Mouse (Mus musculus) CH12.LX (cell line): ENCODE measurements around the gene Nap1l4. TPM values are rescaled to one million over a fixed set of nuclear protein-coding genes. Genes with fewer than 3 reads are reported as not detected.

Source experiments
- DNase-seq: peaks from one replicate; pipeline ENCODE4 v3.0.0-alpha.2; 2013; ENCODE audit errors: extremely low read depth
- H3K27ac ChIP-seq: 2 replicates; pipeline ENCODE4 v1.5.1; 2012; ENCODE audit warnings: low read depth, mild to moderate bottlenecking, control low read depth, moderate library complexity; ENCODE audit not compliant: insufficient read depth
- H3K27me3 ChIP-seq: replicated peaks from 2 replicates; pipeline ENCODE3; 2012; ENCODE audit warnings: inconsistent platforms
- H3K36me3 ChIP-seq, 2 experiments: replicated peaks in 1 of 2; 2 replicates each; pipeline versions ENCODE3 to v1.6.1; 2012; ENCODE audit warnings: inconsistent platforms in 1 of 2, low read length in 1 of 2, mild to moderate bottlenecking in 1 of 2, mixed read lengths in 1 of 2, moderate library complexity in 1 of 2; ENCODE audit not compliant: control insufficient read depth in 1 of 2, insufficient read depth in 1 of 2
- H3K4me1 ChIP-seq, 2 experiments: 2 replicates each; pipeline ENCODE4 v1.6.1; 2012; ENCODE audit warnings: inconsistent platforms in 1 of 2, moderate library complexity in 1 of 2; ENCODE audit not compliant: insufficient read depth in 2 of 2, control insufficient read depth in 1 of 2
- H3K4me2 ChIP-seq: 2 replicates; pipeline ENCODE4 v1.6.1; 2012; ENCODE audit warnings: low read depth, mild to moderate bottlenecking, control low read depth; ENCODE audit not compliant: poor library complexity, insufficient read depth, severe bottlenecking
- H3K4me3 ChIP-seq, 3 experiments: fragments of 150-350 bp in 1 of 3; sonication (generic) in 1 of 3; replicated peaks in 1 of 3; 2 replicates each; pipeline versions ENCODE3 to v1.5.1; 2011 to 2012; ENCODE audit warnings: low read depth in 2 of 3, low read length in 2 of 3, mild to moderate bottlenecking in 2 of 3, moderate library complexity in 2 of 3, control low read depth in 1 of 3, improper control_type of control experiment in 1 of 3, inconsistent platforms in 1 of 3, mixed read lengths in 1 of 3; ENCODE audit not compliant: poor library complexity in 1 of 3
- H3K79me2 ChIP-seq: replicated peaks from 2 replicates; pipeline ENCODE4 v1.6.1; 2012; ENCODE audit warnings: mild to moderate bottlenecking, moderate library complexity; ENCODE audit not compliant: control insufficient read depth, poor library complexity, insufficient read depth, severe bottlenecking; ENCODE audit errors: extremely low read depth
- H3K9ac ChIP-seq: 2 replicates; pipeline ENCODE4 v1.6.1; 2012; ENCODE audit warnings: low read depth, mild to moderate bottlenecking, control low read depth, moderate library complexity; ENCODE audit not compliant: insufficient read depth
- H3K9me3 ChIP-seq: replicated peaks from 2 replicates; pipeline ENCODE3; 2012; ENCODE audit warnings: low read length, inconsistent platforms, mixed read lengths
- E2F4 ChIP-seq: IDR thresholded peaks from 2 replicates; pipeline ENCODE4 v1.6.1; 2011; ENCODE audit warnings: low read depth, low read length, improper control_type of control experiment; ENCODE audit not compliant: insufficient replicate concordance
- ELF1 ChIP-seq: IDR thresholded peaks from 2 replicates; pipeline ENCODE4 v1.6.1; 2014; ENCODE audit warnings: low read depth, mild to moderate bottlenecking, inconsistent platforms, low read length, improper control_type of control experiment
- EP300 ChIP-seq: IDR thresholded peaks from 2 replicates; pipeline ENCODE4 v1.6.1; 2011; ENCODE audit warnings: low read length, improper control_type of control experiment
- ETS1 ChIP-seq: conservative IDR thresholded peaks from 2 replicates; pipeline ENCODE4 v1.6.1; 2012; ENCODE audit warnings: low read depth, mild to moderate bottlenecking, inconsistent platforms, low read length, improper control_type of control experiment, moderate library complexity
- IRF4 ChIP-seq: IDR thresholded peaks from 2 replicates; pipeline ENCODE4 v1.6.1; 2014; ENCODE audit warnings: low read depth, mild to moderate bottlenecking, inconsistent platforms, low read length, improper control_type of control experiment
- JUN ChIP-seq: IDR thresholded peaks from 2 replicates; pipeline ENCODE4 v1.6.1; 2011; ENCODE audit warnings: low read depth, mild to moderate bottlenecking, low read length, improper control_type of control experiment, moderate library complexity; ENCODE audit not compliant: insufficient read depth
- JUND ChIP-seq: conservative IDR thresholded peaks from 2 replicates; pipeline ENCODE4 v1.6.1; 2011; ENCODE audit warnings: low read depth, low read length, improper control_type of control experiment
- MAZ ChIP-seq: IDR thresholded peaks from 2 replicates; pipeline ENCODE4 v1.6.1; 2012; ENCODE audit warnings: low read depth, mild to moderate bottlenecking, inconsistent platforms, low read length, improper control_type of control experiment, moderate library complexity
- MXI1 ChIP-seq: IDR thresholded peaks from 2 replicates; pipeline ENCODE4 v1.6.1; 2011; ENCODE audit warnings: mild to moderate bottlenecking, low read depth, low read length, improper control_type of control experiment
- NRF1 ChIP-seq: IDR thresholded peaks from 2 replicates; pipeline ENCODE4 v1.6.1; 2014; ENCODE audit warnings: low read depth, mild to moderate bottlenecking, inconsistent platforms, low read length, improper control_type of control experiment, moderate library complexity
- RAD21 ChIP-seq: IDR thresholded peaks from 2 replicates; pipeline ENCODE4 v1.6.1; 2011; ENCODE audit warnings: low read depth, mild to moderate bottlenecking, low read length, improper control_type of control experiment, moderate library complexity
- SIN3A ChIP-seq: IDR thresholded peaks from 2 replicates; pipeline ENCODE4 v1.6.1; 2012; ENCODE audit warnings: low read length, improper control_type of control experiment, inconsistent platforms
- TCF12 ChIP-seq: IDR thresholded peaks from 2 replicates; pipeline ENCODE4 v1.6.1; 2014; ENCODE audit warnings: low read depth, mild to moderate bottlenecking, inconsistent platforms, low read length, improper control_type of control experiment
- USF2 ChIP-seq: conservative IDR thresholded peaks from 2 replicates; pipeline ENCODE4 v1.6.1; 2011; ENCODE audit warnings: low read depth, low read length, improper control_type of control experiment
- ZC3H11A ChIP-seq: IDR thresholded peaks from 2 replicates; pipeline ENCODE4 v1.6.1; 2012; ENCODE audit warnings: low read depth, mild to moderate bottlenecking, inconsistent platforms, low read length, improper control_type of control experiment
- ZKSCAN1 ChIP-seq: IDR thresholded peaks from 2 replicates; pipeline ENCODE4 v1.6.1; 2012; ENCODE audit warnings: low read depth, inconsistent platforms, low read length, improper control_type of control experiment, borderline replicate concordance
- ZMIZ1 ChIP-seq: IDR thresholded peaks from 2 replicates; pipeline ENCODE4 v1.6.1; 2012; ENCODE audit warnings: low read depth, mild to moderate bottlenecking, inconsistent platforms, low read length, improper control_type of control experiment
- ZNF384 ChIP-seq: IDR thresholded peaks from 2 replicates; pipeline ENCODE4 v1.6.1; 2012; ENCODE audit warnings: low read depth, low read length, improper control_type of control experiment, inconsistent platforms
- dilution Hi-C: fragments of 300-500 bp; cut with MboI; formaldehyde crosslinking; loops from 2 replicates; pipeline ENCODE4 v1.14.3; 2020; ENCODE audit warnings: low sequenced_read_pairs; ENCODE audit not compliant: extremely low pct_unique_long_range_greater_than_20kb, extremely low pct_ligation_motif_present
- in situ Hi-C: fragments of 300-500 bp; cut with MboI; formaldehyde crosslinking; loops from 3 replicates; pipeline ENCODE4 v1.14.3; 2019; ENCODE audit warnings: low sequenced_read_pairs, low pct_ligation_motif_present, low pct_unique_long_range_greater_than_20kb, mixed read lengths
- polyA plus RNA-seq: library from polyadenylated mRNA; unstranded; fragments of >175 nt; gene quantifications from 2 replicates; pipeline ENCODE4 v1.2.1, GENCODE M21; 2012; ENCODE audit warnings: low read depth; ENCODE audit not compliant: insufficient read length
- total RNA-seq, 2 experiments: library from RNA; depleted of rRNA; stranded (reverse); fragments of 300-350 nt in 1 of 2; fragments of >200 nt in 1 of 2; gene quantifications; 2 replicates each; pipeline ENCODE4 v1.2.3; 2012 to 2014

Gene Nap1l4
- total and polyA plus RNA-seq, 3 experiments: 121 to 175 (median 154) TPM

DNA sequence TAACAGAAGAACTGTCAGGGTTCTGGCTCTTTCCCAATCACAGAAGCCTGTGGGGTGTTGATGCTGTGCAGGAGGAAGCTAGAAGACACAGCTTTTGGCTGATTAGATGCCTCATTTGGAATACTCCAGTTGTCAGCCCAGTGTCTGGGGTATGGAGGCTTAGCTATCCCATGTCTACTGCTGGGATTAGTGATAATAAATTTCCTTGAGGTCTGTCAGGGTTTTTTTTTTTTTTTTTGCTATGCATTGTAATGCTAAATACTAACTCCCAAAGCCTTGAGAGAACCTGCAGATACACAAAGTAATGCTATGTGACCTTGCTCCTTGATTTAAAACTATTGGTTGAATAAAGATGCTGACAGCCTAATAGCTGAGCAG lies 37.6 kb downstream of the Nap1l4 start:
- Histone ChIP-seq H3K36me3 (peaks cover 29 to 44% of the 10 kb centered on the region in 2 experiments), H3K9ac (no peak overlapping the region), H3K4me1 (no peaks in the 10 kb centered on the region), H3K27ac (no peak overlapping the region), H3K27me3 (peaks cover 2% of the 10 kb centered on the region), H3K4me3 (no peak overlapping the region), H3K9me3 (no peaks in the 10 kb centered on the region), H3K79me2 (no peaks in the 10 kb centered on the region), H3K4me2 (no peak overlapping the region)
- dilution Hi-C loops (no loop called here), in situ Hi-C loops (no loop called here)
- TF ChIP-seq EP300 (no peak), NRF1 (no peak), ZC3H11A (no peak), ELF1 (no peak), MXI1 (no peak), TCF12 (no peak), SIN3A (no peak), JUN (no peak), USF2 (no peak), ZKSCAN1 (no peak), JUND (no peak), MAZ (no peak), ETS1 (no peak)
- DNase-seq: no peak

DNA sequence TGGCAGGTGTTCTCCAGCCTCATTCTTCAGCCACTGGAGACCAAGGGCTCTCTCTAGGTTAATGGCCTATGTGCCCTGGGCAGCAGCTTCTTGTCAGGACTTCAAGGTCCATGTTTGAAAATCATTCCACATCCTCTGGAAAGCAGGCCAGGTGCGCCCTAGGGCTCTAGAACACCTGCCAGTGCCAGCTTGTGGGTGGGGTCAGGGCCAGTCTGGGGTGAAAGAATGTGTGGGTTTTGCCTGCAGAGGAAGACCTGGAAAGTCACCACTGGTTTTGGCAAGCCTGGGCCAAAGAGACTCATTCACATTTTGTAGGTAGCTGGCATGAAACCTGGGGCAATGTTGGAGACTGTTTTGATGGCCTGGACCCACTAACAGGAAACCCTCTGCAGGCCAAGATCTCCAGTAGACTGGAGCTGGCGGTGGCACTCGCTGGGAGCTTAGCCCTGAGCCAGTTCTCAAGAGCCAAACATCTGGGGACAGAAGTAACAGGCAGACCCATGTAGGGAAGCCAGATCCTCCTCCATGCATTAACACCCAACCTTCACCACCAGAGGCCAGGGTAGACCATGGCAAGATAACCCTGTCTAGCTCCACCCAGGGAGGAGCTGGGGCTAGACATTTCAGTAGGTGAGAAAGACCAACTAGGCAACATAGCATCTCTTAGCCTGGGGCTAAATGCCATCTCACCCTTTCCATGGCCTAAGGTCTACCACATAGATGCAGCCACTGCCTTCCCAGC lies 38.1 kb downstream of the Nap1l4 start:
- dilution Hi-C loops (no loop called here), in situ Hi-C loops (no loop called here)
- Histone ChIP-seq H3K4me1 (no peaks in the 10 kb centered on the region), H3K9me3 (no peaks in the 10 kb centered on the region), H3K79me2 (no peaks in the 10 kb centered on the region), H3K27me3 (peaks cover 2% of the 10 kb centered on the region), H3K4me3 (no peak overlapping the region), H3K9ac (no peak overlapping the region), H3K27ac (no peak overlapping the region), H3K4me2 (no peak overlapping the region), H3K36me3 (peaks cover 25 to 39% of the 10 kb centered on the region in 2 experiments)
- TF ChIP-seq IRF4 (no peak), SIN3A (no peak), E2F4 (no peak), ZC3H11A (no peak), ZMIZ1 (no peak), ZNF384 (no peak), RAD21 (peak; percentile 1)
- DNase-seq: no peak
